Mouse (Mus musculus) limb, embryonic 14.5 days (tissue): Measurements from ENCODE around the gene Ostm1. TPM values are rescaled to one million over a fixed set of nuclear protein-coding genes. Genes with fewer than 3 reads are reported as not detected.

Experiments
- ATAC-seq: fragments of 200-750 bp; cut with Nextera tagmentation; 2 replicates; pipeline ENCODE4 v1.8.0; 2017; ENCODE audit warnings: low read depth, moderate number of reproducible peaks, moderate TSS enrichment; ENCODE audit not compliant: low FRiP score
- DNase-seq: peaks from one replicate; pipeline ENCODE4 v3.0.0-alpha.2; 2015; ENCODE audit warnings: low spot score
- H3K27ac ChIP-seq: fragments of 300-500 bp; sonication (generic); replicated peaks from 2 replicates; pipeline ENCODE4 v1.5.1; 2014; ENCODE audit warnings: low read depth, mild to moderate bottlenecking, low read length, moderate library complexity, mixed read lengths
- H3K27me3 ChIP-seq: fragments of 300-500 bp; sonication (generic); 2 replicates; pipeline ENCODE4 v1.6.1; 2014; ENCODE audit warnings: low read length, mixed read lengths; ENCODE audit not compliant: control insufficient read depth, insufficient read depth
- H3K36me3 ChIP-seq: fragments of 300-500 bp; sonication (generic); 2 replicates; pipeline ENCODE4 v1.6.1; 2014; ENCODE audit warnings: mild to moderate bottlenecking, low read length, moderate library complexity, mixed read lengths; ENCODE audit not compliant: control insufficient read depth, insufficient read depth
- H3K4me1 ChIP-seq: fragments of 300-500 bp; sonication (generic); 2 replicates; pipeline ENCODE4 v1.6.1; 2014; ENCODE audit warnings: antibody characterized with exemption, low read length, mixed read lengths; ENCODE audit not compliant: control insufficient read depth, insufficient read depth
- H3K4me2 ChIP-seq: fragments of 300-500 bp; sonication (generic); replicated peaks from 2 replicates; pipeline ENCODE4 v1.6.1; 2014; ENCODE audit warnings: low read depth, mild to moderate bottlenecking, low read length, moderate library complexity; ENCODE audit not compliant: severe bottlenecking
- H3K4me3 ChIP-seq: fragments of 300-500 bp; sonication (generic); replicated peaks from 2 replicates; pipeline ENCODE4 v1.5.1; 2014; ENCODE audit warnings: low read length
- H3K9ac ChIP-seq: fragments of 300-500 bp; sonication (generic); 2 replicates; pipeline ENCODE4 v1.6.1; 2014; ENCODE audit warnings: mild to moderate bottlenecking, low read depth, low read length, moderate library complexity; ENCODE audit not compliant: severe bottlenecking
- H3K9me3 ChIP-seq: fragments of 300-500 bp; sonication (generic); 2 replicates; pipeline ENCODE4 v1.6.1; 2016; ENCODE audit warnings: low read length; ENCODE audit not compliant: control insufficient read depth
- POLR2A ChIP-seq: fragments of 200-500 bp; IDR thresholded peaks from 2 replicates; pipeline ENCODE4 v1.8.0; 2012; ENCODE audit warnings: inconsistent platforms, mild to moderate bottlenecking, moderate library complexity, borderline replicate concordance; ENCODE audit not compliant: insufficient read depth, insufficient read length; ENCODE audit errors: extremely low read depth
- WGBS: fragments of 180-500 bp; shearing (Covaris S2); extraction: QIAGEN DNeasy Blood & Tissue Kit; methylation state at CpG from one replicate; pipeline ENCODE4 v1.1.7; 2014; 5-methylcytosine and 5-hydroxymethylcytosine counted together
- polyA plus RNA-seq, 2 experiments: library from polyadenylated mRNA; depleted of rRNA in 1 of 2; stranded (reverse) in 1 of 2; unstranded in 1 of 2; fragments of >200 nt; fragmentation: Nextera tagmentation in 1 of 2; extraction: Ambion mirVana in 1 of 2; gene quantifications; 2 replicates each; pipeline versions ENCODE4 v1.2.1 to v1.2.3; 2012 to 2014

Ostm1 gene
- polyA plus RNA-seq, 2 experiments: 6.9 to 12.0 TPM

DNA sequence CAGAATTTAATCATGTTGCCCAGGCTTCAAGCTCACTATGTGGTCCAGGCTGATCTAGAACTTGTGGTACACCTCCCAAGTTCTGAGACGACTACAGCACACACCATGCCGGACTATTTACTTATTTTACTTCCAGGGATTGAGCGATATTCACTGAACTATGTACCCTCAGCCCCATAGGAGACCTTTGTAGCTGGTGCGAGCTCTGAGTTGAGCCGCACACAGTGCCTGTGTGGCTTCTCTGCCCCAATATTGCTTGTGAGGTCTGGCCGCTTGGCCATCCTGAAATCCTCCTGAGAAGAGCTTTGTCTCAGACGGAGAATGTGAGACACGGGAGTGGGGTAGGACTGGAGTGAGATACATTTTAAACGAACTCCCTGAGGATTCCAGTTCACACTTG lies 31.1 kb downstream of the Ostm1 start:
- Histone ChIP-seq H3K36me3 (no peaks in the 10 kb centered on the region), H3K27ac (no peak overlapping the region), H3K4me2 (no peak overlapping the region), H3K9ac (no peak overlapping the region), H3K4me3 (no peak overlapping the region), H3K9me3 (no peaks in the 10 kb centered on the region), H3K4me1 (peaks cover 5% of the 10 kb centered on the region; the same call in 1 of the 2 replicates), H3K27me3 (peaks cover 68% of the 10 kb centered on the region)
- DNase-seq: no peak
- WGBS: 7% methylated on average over 9 of the region's 9 CpGs
- ATAC-seq: no peak
- no peak for TF ChIP-seq POLR2A

DNA sequence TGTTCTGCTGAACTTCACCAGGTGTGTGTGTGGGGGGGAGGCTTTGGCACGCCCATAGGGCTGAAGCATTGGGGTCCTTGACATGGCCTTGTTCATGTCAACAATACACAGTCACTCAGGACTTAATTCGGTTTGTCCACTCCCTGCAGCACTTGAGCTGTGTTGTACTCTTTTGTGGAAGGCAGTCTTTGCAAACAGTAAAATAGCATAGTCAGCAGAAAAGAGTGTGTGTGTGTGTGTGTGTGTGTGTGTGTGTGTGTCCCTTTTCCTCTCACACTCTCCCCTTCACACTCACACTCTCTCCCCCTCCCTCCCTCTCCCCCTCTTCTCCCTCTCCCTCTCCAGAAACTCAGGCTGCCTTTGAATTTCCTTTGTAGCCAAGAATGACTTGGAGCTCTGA lies 34.7 kb downstream of the Ostm1 start:
- H3K27me3 ChIP-seq: peaks cover 59% of the 10 kb centered on the region
- H3K9me3 ChIP-seq: no peaks in the 10 kb centered on the region
- no peak overlapping the region for H3K9ac ChIP-seq
- H3K4me3 ChIP-seq: no peak overlapping the region
- ATAC-seq: no peak
- no peak overlapping the region for H3K27ac ChIP-seq
- H3K4me2 ChIP-seq: no peak overlapping the region
- WGBS: 40% methylated on average over 2 of the region's 2 CpGs
- DNase-seq: no peak
- TF ChIP-seq POLR2A: no peak
- peaks cover 5% of the 10 kb centered on the region; the same call in 1 of the 2 replicates for H3K4me1 ChIP-seq
- no peaks in the 10 kb centered on the region for H3K36me3 ChIP-seq

DNA sequence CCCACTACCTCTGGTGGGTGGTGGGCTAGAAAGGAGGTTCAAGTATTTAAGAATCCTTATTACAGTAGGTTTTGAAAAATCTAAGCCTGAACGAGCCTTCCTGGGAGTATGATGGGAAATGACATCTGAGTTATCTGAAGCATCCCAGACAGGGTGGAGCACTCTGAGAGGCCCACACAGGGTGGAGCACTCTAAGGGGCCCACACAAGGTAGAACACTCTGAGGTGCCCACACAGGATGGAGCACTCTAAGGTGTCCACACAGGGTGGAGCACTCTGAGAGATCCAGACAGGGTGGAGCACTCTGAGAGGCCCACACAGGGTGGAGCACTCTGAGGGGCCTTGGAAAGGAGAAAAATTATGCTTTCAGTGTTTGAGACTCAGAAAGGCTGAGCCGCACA lies 42.3 kb downstream of the Ostm1 start:
- DNase-seq (no peak), ATAC-seq (no peak)
- Histone ChIP-seq H3K36me3 (no peaks in the 10 kb centered on the region), H3K9ac (no peak overlapping the region), H3K27me3 (peaks cover 38% of the 10 kb centered on the region), H3K4me3 (no peak overlapping the region), H3K4me2 (no peak overlapping the region), H3K27ac (no peak overlapping the region), H3K4me1 (no peaks in the 10 kb centered on the region), H3K9me3 (no peaks in the 10 kb centered on the region)
- 84% methylated on average over 2 of the region's 2 CpGs for WGBS
- TF ChIP-seq POLR2A: no peak

GRCm38 (mm10) chr10:42630596-42631355 lies 47.2 kb downstream of the Ostm1 start:
- Histone ChIP-seq H3K27ac (no peak overlapping the region), H3K4me2 (no peak overlapping the region), H3K4me1 (peaks cover 12% of the 10 kb centered on the region; the same call in 1 of the 2 replicates), H3K27me3 (peaks cover 84% of the 10 kb centered on the region), H3K9ac (no peak overlapping the region), H3K36me3 (no peaks in the 10 kb centered on the region), H3K9me3 (no peaks in the 10 kb centered on the region), H3K4me3 (no peak overlapping the region)
- no peak for ATAC-seq
- 2% methylated on average over 19 of the region's 19 CpGs for WGBS
- TF ChIP-seq POLR2A: no peak
- DNase-seq: no peak

GRCm38 (mm10) chr10:42631754-42632452 lies 48.3 kb downstream of the Ostm1 start:
- ATAC-seq (no peak), DNase-seq (no peak)
- H3K4me2 ChIP-seq: 0 out of 2 replicates have a peak overlapping the region, but pooled peaks have one; percentile 22
- H3K9ac ChIP-seq: no peak overlapping the region
- H3K4me1 ChIP-seq: peaks cover 12% of the 10 kb centered on the region; the same call in 1 of the 2 replicates
- H3K27ac ChIP-seq: no peak overlapping the region
- TF ChIP-seq POLR2A: no peak
- no peaks in the 10 kb centered on the region for H3K9me3 ChIP-seq
- WGBS: under 1% methylated on average over 42 of the region's 42 CpGs
- H3K27me3 ChIP-seq: peaks cover 95% of the 10 kb centered on the region
- peak overlapping the region; percentile 31 for H3K4me3 ChIP-seq
- H3K36me3 ChIP-seq: no peaks in the 10 kb centered on the region
